Mouse (Mus musculus) 3134 (cell line): ENCODE results near the gene Ppp4r1.

Source experiments
- DNase-seq: peaks from one replicate; pipeline ENCODE4 v3.0.0-alpha.2; 2011; ENCODE audit warnings: low spot score; ENCODE audit not compliant: insufficient read length; ENCODE audit errors: extremely low read depth

The Ppp4r1 gene

DNA sequence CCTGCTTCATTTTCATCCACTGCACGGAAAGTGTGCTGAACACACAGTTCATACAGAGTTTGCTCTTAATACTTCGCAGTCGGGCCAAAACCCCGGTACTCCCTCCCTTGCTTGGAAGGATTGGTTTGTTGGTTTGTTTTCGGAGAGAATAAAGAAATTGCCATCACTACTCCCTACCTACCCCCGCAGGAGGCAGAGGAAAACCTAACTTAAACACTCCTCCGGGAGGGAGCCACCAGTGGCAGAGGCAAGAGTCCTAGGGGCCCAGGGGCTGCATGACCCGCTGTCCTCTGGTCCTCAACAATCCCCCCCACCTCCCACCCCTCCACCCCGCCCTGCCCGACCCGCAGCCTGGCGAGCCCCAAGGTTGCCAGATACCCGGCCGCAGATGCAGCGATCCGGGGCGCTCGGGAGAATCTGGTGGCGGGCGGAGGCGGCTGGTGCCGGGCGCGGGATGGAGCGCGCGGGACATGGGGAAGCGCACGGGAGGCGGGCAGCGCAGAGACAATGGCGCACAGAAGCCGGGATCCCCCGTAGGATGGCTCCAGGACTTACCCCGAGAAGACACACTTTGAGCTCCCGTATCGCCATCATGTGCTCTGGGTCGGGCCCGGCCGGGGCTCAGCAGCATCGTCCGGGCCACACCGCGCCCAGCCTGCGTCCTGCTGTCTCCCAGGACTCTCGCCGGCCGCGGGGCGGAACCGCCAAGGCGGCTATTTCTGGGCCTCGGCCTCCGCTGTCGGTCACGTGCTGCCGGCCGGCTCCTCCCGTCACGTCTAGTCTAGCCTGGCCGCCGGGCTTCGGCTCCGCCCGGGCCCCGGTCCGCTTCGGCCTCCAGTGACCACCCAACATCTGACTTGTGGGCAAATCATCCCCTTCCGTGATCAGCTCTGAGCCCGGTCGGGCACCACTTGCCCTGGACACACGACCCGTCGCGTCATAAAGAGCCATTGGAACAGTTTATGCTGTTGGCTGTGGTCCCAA lies 10.1 kb upstream of the Ppp4r1 start, which contains the start of gene Rab31:
Gene Rab31 (minus strand): TSS at position 802 of the 984 bp plus-strand sequence.
- peak; percentile 89 for DNase-seq

DNA sequence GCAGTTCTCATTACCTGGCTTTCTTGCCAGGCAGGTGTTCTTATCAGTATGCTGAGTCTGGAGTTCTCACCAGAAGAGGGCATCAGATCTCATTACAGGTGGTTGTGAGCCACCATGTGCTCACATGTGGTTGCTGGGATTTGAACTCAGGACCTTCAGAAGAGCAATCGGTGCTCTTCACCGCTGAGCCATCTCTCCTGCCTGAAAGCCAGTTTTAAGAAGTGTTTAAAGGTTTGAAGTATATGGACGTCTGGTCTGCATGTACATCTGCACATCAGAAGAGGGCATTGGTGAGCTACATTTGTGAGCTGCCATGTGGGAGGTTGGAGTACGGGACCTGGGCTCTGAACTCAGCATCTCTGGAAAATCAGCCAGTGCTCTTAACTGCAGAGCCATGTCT lies 8.8 kb upstream of the Ppp4r1 start:
- DNase-seq: peak; percentile 43

DNA sequence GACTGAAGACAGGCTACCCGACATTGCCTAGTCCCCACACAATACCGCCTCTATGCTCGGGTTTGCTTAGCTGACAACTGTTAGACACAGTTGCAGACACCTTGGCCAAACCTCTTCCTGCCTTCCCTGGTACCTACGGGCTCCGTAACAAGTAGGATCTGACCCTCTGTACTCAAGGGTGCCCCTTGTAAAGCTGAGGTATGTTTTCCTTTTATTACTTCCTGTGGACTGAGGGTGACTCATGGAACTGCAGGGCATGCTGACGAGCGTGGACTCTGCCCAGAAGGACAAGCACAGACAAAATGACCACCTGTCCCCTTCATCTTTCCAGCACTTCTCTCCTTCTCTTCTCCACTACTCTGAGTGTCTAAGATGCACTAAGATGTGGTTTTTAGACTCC lies 7.9 kb upstream of the Ppp4r1 start:
- no peak for DNase-seq

DNA sequence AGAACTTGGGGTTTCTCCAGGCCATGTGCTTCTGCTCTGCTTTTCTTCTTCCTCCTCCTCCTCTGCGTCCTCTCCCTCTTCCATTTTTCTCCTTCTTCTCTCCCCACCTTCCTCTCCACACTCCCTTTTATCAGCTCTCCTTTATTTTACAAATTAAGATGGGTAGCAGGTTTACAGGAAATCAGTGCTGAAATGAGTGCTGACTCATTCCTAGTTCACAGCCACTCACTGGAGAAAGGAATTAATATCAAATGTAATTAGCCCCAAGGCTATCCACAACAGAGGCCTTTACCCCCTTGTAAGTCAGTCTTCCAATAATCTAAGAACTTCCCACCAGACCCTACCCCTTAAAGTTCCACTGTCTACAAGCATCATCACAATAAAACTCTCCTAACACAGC lies 6.1 kb upstream of the Ppp4r1 start:
- DNase-seq: no peak

DNA sequence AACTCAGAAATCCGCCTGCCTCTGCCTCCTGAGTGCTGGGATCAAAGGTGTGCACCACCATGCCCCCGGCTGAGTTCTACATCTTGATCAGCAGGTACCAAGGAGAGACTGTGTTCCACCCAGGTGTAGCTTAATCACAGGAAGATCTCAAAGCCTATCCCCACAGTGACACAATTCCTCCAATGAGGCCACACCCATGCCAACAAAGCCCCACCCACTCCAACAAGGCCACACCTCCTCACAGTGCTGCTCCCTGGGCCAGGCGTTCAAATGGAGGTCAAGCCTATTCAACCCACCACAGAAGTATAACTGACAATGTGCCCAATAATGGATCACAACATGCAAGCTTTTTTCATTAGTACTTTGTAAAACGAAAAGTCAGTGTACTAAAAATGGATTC lies 4.9 kb upstream of the Ppp4r1 start:
- no peak for DNase-seq

DNA sequence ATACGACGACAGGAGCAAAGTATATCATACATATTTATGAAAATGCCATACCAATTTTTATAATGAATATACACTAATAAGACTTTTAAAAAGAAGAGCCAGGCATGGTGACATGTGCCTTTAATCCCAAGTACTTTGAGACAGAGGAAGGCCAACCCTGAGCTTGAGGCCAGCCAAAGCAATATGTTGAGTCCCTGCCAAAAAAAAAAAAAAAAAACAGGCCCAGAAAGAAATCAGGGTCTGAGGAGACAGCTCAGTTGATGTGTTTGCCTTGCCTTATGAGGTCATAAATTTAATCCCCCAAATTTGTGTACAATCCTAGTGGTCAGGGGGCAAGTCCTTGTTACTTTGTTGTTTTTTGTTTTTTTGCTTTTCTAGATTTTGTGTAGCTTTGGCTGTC lies 1.4 kb upstream of the Ppp4r1 start:
- no peak for DNase-seq

DNA sequence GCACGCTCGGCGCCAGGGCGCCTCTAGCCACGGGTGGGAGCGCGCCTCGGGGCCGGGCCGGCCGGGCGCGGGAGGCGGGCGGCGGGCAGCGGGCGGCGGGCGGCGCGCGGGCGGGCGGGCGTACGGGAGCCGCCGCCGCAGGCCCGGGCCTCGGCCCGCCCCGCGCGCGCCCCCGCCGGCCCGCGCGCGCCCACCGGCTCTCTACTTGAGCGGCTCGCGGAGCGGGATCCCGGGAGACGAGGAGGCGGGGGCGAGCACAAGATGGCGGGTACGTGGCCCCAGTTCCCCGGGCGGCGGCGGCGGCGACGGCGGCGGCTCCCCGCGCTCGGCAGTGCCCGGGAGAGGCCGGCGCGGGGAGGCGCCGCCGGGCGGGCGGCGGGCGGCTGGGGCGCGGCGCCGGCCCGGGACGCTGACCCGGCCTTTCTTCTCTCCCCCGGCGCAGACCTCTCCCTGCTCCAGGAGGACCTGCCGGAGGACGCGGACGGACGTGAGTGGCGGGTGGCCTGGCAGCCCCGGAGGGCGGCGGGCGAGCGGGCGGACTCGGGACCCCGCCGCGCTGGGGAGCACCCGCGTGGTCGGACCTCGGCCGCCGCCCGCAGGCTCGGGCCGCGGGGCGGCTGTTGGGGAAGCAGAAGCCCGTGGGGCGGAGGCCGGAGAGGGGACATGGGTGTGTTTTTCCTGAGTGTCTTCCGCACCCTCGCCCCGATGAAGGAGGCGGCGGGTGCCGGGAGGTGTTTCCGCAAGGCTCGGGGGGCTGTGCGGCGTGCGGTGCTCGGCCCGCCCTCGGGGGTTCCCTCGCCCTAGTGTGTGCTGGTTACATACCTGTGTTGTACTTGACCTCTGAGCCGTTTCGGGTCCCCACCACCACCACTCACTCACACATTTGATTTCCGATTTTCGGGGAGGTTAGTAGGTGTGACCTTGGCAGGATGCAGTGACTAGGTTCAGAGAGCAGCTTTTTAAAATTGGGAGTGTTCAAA lies 1.1 kb downstream of the Ppp4r1 start:
- peak; percentile 74 for DNase-seq

DNA sequence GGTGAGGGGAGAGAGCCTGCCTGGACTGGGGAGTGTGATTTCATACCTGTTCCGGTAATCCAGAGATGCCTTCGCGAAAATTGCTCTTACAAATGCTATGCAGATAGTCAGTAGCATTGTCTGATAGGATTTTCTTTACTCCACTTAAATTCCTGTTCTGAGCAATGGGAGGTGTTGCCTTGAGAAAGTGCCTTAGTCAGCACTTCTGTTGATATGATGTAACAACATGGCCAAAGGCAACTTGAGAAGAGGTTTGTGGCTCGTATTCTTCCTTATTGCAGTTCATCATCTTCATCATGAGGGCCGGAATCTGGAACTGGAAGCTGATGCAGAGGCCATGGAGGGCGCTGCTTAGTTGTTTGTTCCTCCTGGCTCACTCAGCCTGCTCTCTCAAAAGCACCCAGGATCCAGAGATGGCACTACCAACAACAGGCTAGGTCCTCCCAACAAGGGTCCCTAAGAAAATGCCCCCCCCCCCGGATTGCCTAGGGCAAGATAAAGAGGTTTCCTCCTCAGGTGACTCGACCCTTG lies 2.3 kb downstream of the Ppp4r1 start:
- no peak for DNase-seq

DNA sequence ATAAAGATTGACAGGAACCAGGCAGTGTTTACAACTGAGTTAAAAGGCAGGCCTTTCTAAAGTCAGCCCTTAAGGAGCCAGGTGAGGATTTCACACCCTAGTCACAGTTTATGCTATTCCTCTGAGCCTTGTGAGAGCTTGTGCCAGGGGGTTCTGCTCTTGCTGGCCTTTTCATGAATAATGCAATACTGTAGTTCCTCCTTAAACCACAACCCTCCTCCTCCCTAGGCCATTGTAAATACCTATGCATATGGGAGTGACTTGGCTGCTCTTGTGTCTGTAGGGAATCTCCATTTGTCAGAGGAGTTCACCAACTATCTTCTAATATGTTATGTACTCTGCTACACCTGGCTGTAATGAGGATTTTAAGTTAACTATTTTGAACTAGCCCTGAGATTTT lies 3.3 kb downstream of the Ppp4r1 start:
- DNase-seq: no peak

DNA sequence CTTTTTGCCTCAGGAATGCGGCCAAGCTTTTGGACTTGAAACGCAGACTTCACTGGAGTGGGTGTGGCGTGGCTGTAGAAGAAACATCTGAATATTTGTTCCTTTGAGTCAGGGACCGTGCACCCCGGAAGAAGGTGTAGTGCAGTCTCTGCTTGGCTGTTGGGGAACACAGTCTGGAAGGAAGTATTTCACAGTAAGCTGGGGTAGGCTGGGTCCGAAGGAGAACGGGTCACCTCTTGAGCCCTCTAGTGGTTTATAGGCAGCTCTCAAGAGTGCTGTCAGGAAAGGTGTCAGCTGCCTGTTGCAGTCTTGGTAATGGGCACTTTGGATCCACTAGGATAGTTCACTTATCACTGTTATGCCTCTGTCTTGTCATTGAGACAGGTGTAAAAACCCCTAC lies 3.9 kb downstream of the Ppp4r1 start:
- no peak for DNase-seq

DNA sequence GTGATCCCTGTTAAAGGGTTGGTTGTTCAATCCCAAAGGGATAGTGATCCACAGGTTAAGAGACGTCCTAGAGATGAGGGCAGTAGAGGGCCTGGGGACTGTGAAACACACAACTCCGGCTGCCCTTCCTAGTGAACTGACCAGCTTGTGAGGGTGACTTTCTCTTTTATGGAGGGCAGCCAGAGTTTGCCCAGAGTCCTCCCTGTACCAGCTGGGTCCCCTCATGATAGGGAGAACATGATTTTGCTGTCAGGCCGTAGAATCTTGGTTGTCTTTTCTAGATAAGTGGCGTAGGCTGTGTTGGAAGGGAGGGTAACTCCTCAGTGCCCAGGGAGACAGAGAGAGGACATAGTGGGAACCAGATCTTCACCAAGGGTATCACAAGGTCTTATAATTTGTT lies 4.9 kb downstream of the Ppp4r1 start:
- DNase-seq: no peak

DNA sequence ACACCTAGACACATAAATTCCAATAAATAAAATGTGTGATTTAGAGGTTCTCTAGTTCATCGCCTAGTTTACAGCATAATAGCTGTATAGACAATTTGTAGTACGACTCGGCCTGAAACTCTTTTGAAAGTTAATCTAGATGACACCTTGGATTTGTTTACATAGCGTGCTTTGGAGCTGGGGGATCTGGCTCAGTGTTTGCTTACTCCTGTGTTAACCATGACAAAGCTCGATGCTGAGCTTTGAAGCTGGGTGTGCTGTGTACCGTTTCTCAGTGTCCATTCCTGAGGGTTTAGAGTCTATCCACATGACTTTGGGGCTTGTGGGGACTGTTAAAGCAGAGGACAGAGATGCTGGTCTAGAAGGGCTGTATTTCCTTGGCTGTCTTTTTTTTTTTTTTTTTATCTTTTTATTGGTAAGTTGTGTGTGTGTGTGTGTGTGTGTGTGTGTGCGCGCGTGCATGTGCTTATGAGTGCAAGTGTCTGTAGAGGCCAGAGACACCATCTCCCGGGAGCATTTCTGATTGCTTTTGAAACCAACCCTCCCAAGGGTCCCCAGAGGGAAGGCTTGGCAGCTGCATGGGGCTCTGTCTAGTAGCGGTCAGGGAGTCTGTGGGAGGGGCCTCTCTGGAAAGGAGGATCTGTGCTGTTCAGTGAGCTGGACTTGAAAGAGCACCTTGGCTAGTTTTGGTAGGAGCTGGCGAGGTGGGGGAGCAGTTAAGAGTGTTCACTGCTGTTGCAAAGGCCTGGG lies 6.3 kb downstream of the Ppp4r1 start:
- DNase-seq: peak; percentile 73

DNA sequence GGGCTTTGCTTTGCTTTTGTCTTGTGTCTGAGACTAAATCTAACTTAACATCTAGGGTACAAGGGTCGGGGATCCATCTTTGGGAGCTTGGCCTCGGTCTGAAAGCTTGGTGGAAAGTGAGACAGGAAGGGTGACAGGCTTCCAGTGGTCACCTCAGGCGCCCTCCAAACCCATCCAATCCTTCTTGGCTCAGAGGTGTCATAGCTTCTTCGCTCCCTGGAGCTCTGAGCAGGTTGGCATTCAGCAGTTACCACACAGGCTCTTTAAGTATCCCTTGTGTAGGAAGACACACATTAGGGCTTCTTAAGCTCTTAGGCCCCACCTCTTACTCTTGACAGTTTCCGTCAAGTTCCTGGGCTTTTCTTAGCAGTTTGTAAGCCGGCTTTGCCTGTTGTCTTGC lies 7.2 kb downstream of the Ppp4r1 start:
- DNase-seq: no peak

DNA sequence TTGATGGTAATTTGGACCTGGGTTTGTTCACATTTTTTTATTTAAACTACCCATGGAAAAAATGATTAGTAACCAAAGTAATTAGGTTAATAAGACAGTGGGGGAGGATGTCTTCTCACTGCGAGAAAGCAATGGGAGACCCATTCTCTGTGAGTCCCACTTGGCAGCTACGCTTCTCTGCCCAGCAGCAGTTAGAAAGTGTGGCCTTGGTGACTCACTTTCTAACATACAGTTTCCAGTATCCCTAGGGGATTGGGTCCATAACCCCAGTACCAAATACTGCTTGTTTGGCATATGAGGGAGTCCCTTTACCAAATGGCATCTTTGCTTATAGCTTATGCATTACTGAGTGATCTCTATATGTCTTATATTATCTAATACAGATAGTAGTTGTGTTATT lies 8.8 kb downstream of the Ppp4r1 start:
- DNase-seq: no peak

DNA sequence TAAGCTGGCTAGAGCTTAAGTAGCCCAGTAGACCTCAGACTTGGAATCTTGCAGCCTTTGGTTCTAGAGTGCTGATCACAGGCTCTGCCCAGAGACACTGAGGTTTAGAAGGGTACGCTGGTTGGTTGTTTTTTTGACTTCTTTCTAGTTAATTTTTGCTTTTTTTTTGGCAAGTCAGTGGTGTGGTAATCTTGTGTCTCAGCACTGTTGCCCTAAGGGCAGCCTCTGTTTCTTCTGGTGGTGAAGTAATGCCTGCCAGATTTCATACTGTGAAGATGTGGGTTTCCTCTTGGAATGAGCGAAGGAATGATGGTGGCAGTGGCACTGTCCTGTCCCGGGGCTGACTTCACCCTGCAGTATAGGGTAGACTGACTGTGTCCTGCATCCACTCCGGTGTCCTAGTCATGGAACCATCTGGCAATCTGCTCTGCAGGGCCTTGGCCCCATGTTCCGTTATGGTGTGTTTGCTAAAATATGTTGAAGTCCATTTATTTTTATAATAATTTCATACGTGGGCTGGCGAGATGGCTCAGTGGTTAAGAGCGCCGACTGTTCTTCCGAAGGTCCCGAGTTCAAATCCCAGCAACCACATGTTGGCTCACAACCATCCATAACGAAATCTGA lies 11.0 kb downstream of the Ppp4r1 start:
- no peak for DNase-seq

DNA sequence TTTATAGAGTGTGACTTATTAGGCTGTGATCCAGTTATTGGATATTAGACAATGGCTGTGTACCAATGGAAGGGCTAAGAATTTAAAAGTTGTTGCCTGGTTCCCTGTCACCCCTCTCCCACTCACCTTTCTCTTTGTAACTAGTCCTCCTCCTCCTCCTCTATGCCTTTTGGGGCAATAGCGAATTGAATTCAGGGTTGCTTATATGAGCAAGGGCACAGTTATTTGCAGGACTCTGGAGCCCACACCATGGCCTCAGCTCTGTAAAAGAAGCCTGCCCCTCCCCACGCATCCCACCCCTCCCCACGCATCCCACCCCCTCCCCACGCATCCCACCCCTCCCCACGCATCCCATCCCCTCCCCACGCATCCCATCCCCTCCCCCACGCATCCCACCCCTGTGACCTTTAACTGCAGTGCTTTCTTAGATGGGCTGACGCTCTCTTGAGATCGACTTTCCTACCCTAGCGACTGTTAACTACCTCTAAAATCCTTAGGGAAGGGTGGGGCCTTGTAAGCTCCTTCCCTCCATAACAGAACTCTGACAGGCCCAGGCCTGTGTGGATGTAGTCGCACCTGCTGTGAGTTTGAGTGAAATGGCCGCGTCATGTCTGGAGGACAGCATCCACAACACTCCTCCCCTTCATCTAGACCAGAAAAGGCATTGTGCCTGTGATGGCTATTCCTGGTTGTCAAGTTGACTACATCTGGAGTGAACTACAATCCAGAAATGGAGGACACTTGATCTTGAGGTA lies 11.9 kb downstream of the Ppp4r1 start:
- no peak for DNase-seq

DNA sequence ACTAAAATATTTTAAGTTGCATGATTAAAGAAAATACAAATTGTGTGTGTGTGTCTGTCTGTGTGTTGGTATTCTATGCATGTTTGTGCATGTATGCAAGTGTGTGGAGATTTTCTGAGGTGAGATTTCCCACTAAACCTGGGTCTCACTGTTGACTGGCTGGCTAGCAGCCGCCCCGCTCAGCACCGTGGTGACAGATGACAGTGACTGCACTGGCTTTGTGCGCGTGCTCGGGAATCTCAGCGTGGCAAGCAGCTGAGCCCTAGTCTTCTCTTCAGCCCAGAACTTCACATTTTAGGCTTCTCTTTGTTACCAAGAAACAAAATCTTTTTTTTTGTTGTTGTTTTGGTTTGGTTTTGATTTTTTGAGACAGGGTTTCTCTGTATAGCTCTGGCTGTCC lies 13.7 kb downstream of the Ppp4r1 start:
- DNase-seq: no peak

DNA sequence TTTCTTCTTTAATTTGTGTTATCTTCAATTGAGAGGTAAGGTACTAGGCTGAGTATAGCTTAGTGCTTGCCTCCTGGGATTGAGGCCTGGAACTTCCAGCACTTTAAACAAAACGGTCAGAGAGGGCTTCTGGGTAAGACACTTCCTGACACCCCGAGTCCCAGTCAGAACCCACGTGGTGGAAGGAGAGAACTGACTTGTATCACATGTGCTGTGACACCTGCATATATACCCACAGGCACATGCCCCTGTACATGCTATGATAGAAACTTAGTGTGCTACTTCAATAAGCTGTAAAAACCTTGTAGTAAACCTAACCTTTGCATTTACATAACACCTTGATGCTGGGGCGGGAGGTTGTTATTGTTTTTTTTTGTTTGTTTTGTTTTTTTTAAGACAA lies 16.1 kb downstream of the Ppp4r1 start:
- no peak for DNase-seq

DNA sequence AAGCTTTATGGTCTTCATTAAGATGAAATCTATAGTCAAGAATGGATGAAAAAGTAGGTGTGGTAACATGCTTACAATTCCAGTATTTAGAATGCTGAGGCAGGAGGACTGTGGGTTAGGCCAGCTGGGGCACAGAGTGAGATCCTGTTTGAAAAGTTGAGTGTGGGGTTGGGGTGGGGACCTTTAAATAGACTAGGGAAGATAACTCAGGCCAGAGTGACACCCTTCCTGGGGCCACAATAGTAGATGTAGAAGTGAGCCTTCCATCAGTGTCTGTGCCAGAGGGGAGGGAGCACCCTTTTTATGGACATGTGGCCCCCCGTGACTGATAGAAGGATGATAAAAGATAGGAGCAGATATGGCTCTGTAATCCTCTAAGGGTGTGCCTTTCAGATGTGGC lies 17.0 kb downstream of the Ppp4r1 start:
- DNase-seq: no peak
